Mouse (Mus musculus) frontal cortex, adult 2 months (tissue): Measurements from ENCODE around the gene Tbrg4. TPM values are rescaled to one million over a fixed set of nuclear protein-coding genes. Genes with fewer than 3 reads are reported as not detected.
"Not testable (repeated sequence)": the region's sequence is repeated elsewhere in the genome, so short reads cannot be mapped to it uniquely, and the experiment has no call there.

Experiments used
- DNase-seq, 2 experiments: peaks; one replicate each; pipeline ENCODE4 v3.0.0; 2022; ENCODE audit warnings: low spot score in 1 of 2; ENCODE audit errors: extremely low spot score in 1 of 2
- polyA plus RNA-seq: library from polyadenylated mRNA; depleted of rRNA; stranded (reverse); fragments of >200 nt; gene quantifications from 2 replicates; pipeline ENCODE4 v1.2.3, GENCODE M21; 2012; rRNA removed

Tbrg4 gene
- 59.8 and 64.9 TPM in 2 replicates for polyA plus RNA-seq

DNA sequence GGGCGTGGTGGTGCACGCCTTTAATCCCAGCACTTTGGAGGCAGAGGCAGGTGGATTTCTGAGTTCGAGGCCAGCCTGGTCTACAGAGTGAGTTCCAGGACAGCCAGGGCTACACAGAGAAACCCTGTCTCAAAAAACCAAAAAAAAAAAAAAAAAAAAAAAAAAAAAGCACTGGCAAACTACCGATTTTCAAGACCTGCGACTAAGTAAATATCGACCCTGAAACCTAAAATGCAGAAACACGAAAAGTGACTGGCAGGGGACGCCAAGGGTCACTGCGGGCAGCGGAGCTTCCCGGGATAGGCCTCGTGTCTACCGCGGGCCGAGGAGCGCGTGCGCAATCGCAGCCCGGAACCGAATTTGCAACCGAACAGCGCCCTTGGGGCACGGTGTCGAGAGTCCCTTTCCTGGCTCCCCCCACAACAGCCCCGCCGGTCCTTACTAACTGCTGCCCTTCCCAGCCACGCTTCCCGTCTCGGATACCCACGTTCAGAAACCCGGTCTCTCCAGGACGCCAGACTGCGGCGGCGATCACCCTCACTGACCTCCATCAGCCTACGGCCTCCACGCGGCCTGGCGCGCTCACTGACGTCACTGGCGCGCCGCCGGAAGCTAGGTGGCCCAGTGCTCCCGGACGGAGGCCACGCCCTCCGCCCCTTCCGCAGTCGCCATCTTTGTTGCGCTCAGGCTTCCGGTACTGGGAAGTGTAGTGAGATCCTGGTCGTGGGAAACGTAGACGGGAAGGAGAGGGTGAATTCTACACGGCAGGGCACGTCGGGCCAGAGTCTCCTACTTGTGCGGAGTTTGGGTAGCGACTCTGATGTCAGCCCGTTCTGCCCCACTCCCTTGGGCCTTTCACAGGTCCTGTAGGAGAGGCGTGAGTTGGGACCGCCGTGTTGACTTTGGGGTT lies at the start of gene Tbrg4:
Gene Tbrg4, minus strand, starts transcription at position 590 of the 910 bp plus-strand sequence.
- DNase-seq: peak; percentile 86 to 90

DNA sequence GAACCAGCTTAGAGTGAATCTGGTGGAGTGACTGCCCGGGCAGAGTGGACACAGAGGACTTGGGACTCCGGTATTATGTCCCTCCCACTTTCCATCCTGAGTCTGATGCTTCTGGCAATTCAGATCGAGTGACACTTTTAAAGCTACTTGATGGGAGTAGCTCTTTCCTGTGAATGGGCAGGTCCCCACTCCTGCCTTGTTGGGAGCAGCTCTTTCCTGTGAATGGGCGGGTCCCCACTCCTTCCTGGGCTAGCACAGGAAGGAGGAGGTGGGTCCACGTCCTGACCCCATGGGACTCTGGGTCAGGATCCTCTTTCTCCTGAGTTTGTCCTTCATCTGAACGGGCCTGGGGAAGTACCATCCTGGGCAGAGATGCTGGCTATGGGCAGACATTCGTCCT lies 49.5 kb upstream of the Tbrg4 start:
- no peak for DNase-seq

GRCm38 (mm10) chr11:6674701-6675100 lies 48.8 kb upstream of the Tbrg4 start:
- DNase-seq: no peak

DNA sequence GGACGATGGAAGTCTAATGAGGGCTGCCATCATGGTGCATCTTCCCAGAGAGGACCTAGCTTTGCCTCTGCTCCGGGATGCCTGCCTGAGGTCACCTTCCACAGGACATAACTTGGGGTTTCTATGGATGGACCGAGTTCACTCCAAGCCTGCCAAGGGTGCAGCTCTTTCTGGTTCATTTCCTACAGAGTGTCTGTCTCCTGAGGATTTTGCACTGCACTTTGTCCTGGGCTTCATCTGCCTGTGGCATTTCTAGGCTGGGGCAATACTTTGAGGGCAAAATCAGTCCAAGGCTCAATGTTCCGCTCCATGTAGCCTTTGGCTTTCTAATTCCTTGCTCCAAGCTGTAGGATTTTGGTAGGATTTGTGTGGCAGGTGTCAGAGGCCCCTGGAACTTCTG lies 45.0 kb upstream of the Tbrg4 start:
- no peak for DNase-seq

DNA sequence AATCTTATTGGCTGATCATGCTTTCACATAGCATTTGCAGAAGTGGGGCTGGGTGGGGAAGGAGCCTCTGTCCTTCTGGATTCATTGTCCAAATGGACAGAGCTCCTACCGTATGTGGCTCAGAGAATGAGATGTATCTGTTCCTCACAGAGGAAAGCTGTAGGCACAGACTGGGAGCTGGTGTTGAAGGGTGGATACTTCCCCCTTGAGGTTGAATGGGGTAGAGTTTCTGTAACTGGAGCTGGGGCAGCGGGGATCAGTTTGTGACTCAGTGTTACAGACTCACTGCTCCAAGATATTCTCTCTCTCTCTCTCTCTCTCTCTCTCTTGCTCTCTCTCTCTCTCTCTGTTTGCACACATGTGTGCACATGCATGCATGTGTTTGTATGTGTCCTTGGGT lies 44.2 kb upstream of the Tbrg4 start:
- no peak for DNase-seq

- DNase-seq: no peak
Measured at GRCm38 (mm10) chr11:6669041-6669440, 43.2 kb upstream of the Tbrg4 start.

DNA sequence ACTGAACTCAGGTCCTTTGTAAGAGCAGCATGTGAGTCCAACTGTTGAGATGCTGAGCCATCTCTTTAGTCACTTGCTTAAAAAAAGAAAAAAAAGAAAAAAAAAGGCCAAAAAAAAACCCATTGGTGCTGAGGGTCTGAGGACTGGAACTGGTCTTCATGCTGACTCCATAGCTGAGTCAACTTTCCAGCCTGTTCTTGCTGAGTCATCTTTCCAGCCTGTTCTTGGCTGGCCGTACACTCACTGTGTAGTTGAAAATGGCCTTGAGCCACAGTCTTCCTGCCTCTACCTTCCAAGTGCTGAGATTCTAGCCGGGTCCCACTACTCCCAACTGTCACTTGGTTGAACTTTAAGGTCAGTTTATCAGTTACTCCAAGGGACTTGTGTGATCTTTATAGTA lies 40.8 kb upstream of the Tbrg4 start:
- no peak for DNase-seq

DNA sequence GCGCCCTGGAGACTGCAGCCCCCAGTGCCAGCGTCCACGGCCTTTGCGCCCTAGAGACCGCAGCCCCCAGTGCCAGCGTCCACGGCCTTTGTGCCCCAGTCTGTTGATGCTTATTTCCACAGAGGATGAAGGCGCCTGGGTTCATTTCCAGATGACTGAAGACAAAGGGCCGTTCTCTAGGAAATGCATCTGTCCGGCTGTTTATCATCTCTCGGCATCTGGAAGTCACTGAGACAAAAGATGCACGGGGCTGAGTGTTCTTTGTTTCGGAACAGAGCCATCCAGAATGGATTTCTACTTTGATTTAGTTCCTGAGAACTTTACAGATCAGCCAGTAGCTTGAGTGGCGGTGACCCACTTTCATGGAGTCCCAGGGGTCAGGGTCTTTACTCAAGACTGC lies 35.3 kb upstream of the Tbrg4 start:
- no peak for DNase-seq

DNA sequence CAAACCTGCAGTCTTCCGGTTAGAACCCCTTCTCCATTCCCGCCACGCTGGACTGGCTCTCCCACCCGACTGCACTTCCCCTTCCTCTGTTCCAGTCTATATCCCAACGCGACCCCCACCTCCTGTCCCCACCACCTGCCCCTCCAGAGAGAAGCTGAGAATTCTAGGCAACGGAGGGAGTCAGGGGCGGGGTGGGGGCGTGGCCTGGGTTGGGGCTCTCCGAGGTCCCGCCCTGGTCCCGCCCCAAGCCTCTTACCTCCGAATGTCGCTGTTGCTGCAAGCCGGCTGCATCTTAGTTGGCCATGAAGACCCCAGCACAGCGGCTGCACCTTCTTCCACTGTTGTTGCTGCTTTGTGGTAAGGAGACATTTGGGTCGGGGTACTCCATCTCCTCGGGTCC lies 32.4 kb upstream of the Tbrg4 start, which contains the start of gene Ramp3:
Gene Ramp3, plus strand, starts transcription at position 251 of the 400 bp plus-strand sequence.
- DNase-seq: no peak

- peak; percentile 84 to 97 for DNase-seq
Measured at GRCm38 (mm10) chr11:6654903-6655302, 29.0 kb upstream of the Tbrg4 start.

GRCm38 (mm10) chr11:6652978-6653377 lies 27.1 kb upstream of the Tbrg4 start:
- DNase-seq: not testable (repeated sequence)

- DNase-seq: no peak
Measured at GRCm38 (mm10) chr11:6650519-6650918, 24.7 kb upstream of the Tbrg4 start.

DNA sequence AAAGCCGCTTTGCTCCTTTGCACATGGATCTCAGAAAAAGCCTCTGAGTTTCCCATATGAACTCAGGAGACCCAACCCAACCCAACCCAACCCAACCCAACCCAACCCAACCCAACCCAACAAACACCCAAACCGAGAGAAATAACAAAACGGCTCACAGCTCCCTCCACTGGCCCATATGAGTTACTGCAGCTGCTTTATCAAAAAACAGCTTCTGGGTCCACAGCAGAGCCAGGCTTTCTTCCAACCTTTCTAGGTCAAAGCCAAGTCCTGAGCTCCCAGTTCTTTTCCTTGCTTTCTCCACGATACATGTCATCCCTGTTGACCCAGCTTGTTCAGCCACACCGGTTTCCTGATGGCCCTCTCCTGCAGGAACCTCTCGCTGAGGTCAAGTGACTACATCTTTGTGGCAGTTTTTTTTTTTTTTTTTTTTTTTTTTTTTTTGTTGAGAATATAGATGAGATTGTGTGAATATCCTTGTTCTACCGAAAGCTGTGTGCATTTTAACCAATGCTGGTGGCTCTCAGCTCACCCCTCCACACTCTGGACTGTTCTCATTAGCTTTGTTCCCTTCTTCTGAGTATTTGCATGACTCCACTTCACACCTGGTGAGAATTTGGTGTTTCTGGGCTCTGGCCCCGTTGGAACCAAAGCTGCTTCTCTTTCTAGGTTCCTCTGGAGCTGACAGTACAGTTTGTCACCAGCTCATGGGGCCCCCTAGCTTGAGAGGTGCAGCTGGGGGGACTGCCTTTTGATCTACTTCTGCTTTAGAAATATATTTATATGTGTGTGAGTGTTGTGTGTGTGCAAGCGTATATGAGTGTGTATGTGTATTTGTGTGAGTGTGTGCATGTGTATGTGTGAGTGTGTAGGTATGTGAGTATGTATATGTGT lies 22.2 kb upstream of the Tbrg4 start:
- no peak for DNase-seq

DNA sequence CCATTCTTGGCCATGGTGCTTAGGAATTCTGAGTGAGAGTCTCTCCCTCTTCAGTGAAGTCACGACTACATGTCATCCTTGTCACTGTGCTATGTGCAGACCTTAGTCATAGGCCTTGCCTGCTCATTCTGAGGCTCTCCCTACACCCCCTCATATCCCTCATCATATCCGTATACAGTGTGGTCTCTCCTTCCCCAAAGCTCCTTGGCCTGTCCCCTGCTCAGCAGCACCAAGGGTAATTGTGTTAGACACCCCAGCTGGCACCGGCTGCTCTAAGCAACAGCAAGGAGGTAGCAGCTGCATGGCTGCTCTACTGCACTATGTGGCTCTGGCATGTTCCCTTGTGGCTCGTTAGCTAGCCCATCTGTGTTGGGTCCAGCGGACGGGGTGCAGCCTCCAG lies 18.7 kb upstream of the Tbrg4 start:
- no peak for DNase-seq

DNA sequence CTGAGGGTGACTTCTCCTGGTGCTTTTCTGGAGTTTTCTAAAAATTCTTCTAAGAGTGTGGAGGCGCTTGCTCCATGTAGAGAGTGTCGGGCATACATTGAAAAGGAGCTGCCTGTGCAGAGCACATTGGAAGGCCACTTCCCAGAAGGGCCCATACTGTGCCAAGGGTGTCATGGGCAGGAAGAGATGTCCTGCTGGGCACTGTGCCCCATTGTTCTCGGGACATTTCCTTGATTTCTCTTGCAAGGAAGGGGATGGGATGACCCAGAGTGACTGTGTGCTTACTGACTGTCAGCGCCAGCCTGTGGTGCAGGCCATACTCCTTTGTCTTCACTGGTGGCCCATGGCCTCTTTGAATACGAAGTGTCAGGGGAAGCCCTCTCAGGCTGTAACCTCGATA lies 13.2 kb upstream of the Tbrg4 start:
- no peak for DNase-seq

DNA sequence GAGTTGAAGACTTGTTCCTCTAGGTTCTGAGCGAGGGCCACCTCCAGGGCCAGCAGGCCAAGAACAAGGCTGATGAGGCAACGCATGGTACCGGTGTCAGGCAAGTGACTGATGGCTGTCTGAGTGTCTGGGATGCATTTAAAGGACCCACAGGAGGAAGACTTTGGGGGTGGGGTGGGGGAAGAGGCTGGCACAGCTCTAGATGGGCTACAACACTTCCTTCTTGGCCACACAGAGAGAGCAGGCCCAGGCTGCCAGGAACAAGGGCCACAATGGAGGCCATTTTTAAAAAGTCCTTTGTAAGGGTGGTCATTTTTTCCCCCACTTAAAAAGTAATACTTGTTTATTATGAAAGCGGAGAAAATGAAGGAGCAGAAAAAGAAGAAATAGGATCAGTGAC lies 12.7 kb upstream of the Tbrg4 start, which contains the start of gene Wap:
Gene Wap, minus strand, starts transcription at position 101 of the 400 bp plus-strand sequence.
- no peak for DNase-seq

DNA sequence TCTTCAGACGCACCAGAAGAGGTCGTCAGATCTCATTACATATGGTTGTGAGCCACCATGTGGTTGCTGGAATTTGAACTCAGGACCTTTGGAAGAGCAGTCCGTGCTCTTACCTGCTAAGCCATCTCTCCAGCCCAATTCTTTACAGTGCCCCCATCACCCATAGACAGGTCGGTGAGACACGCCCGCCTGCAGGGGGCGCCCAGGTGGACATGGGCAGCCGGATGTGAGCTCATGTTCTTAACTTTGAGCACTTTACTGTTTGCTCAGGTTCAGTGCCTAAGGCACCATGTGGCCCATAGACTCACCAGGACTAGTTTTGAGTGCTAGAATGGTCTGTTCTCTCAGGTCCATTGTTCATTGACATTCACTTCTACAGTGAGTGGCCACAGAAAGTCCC lies 10.3 kb upstream of the Tbrg4 start:
- DNase-seq: no peak

DNA sequence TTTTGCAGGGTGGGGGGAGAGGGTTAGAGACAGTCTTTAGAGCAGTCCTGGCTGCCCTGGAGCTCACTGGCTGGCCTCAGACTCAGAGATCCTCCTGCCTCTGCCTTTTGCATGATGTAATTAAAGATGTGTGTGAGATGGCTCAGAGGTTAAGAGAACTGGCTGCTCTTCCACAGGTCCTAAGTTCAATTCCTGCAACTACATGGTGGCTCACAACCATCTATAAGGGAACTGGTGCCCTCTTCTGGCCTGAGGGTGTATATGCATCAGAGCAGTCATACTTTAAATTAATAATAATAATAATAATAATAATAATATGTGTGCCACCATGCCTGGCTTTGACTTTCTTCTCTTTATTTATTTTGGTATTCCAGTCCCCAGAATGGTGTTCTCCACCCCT lies 3.8 kb upstream of the Tbrg4 start:
- DNase-seq: no peak

DNA sequence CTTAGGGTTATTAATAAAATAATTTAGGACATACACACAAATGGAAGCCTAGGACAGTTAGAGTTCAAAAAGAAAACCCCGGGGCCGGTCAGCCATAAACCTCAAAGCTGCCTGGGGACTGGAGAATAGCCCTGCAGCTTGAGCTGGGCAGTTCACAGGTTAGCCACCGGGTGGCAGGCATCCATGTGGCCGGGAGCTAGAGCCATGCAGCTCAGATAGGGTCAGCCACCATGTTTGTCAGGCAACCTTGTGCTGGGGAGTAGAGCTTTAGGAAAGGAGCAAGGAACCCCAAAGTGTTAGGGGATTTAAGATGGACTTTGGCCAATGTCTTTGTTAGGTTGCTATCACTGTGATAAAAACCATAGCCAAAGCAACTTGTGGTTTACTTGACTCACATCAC lies 2.7 kb upstream of the Tbrg4 start:
- DNase-seq: peak in 1 of 2 experiments; percentile 48

DNA sequence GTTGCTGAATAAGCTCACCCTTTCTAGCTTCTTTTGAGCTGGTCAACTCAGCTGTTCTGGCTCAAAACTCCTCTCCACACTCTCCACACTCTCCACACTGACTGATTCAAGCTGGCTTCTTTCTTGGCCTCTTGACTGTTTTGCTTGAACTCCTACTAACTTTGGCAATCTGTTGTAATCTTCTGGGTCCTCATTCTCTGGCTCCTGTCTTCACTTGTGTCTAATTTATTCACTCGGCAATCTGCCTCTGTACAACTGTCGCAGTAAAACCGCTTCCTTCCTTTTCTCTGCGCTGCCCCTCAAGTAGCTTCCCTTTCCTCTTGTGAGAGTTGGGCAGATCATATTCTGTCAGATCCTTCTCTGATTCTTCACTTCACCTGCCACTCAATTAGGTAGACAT lies 1.9 kb upstream of the Tbrg4 start:
- no peak for DNase-seq

DNA sequence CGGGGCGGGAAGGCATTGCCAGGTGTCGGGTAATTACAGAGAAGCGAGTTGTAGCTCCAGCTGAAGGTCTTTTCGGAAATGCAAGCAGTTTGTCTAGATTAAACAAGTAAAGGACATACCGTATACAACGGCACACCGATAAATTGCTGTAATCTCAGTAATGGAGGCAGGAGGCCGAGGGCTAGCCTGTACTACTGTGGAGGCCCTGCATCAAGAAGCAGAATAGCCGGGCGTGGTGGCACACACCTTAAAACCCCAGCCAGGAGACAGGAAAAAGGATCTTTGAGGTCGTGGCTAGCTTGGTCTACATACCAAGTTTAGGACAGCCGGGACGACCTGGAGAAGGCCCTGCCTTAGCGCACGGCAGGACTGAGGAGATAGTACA lies 513 bp upstream of the Tbrg4 start:
- DNase-seq: no peak
